Mouse (Mus musculus): ENCODE data around the gene Hlcs.

DNA sequence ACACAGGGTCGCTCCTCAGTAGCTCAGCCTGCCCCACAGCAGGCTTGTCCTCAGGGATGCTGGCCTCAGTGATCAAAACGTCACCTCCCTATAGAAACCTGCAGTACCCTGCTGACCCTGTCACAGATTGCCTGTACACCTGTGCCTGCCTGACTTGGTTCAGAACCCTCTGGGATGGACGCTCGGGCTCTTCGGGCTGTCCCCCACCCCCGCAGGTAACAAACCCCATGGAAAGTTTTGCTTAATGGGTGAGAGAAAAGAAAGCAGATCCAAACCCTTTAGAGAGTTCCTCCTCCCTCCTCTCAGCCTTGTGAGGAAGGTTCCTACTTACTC, 10.2 kb downstream of the Hlcs start:
- no peak for TF ChIP-seq POLR2A (IDR thresholded peaks at IDR 0.05; ENCODE audit: control insufficient read depth, low read depth, low read length)
- TF ChIP-seq CTCF (IDR thresholded peaks at IDR 0.05; ENCODE audit: control insufficient read depth, insufficient read depth, insufficient replicate concordance, low read depth, low read length), result no peak
